Mouse (Mus musculus) liver, embryonic 15.5 days (tissue): ENCODE measurements around the gene Itprip. TPM values are rescaled to one million over a fixed set of nuclear protein-coding genes. Genes with fewer than 3 reads are reported as not detected.

ENCODE experiments used
- ATAC-seq: fragments of 200-750 bp; cut with Nextera tagmentation; 2 replicates; pipeline ENCODE4 v1.8.0; 2017; ENCODE audit warnings: moderate number of reproducible peaks, mild to moderate bottlenecking, moderate library complexity; ENCODE audit not compliant: insufficient read depth
- H3K27ac ChIP-seq: fragments of 300-500 bp; sonication (generic); replicated peaks from 2 replicates; pipeline ENCODE4 v1.5.1; 2015; ENCODE audit warnings: mild to moderate bottlenecking, inconsistent platforms
- H3K27me3 ChIP-seq: fragments of 300-500 bp; sonication (generic); 2 replicates; pipeline ENCODE4 v1.6.1; 2015; ENCODE audit warnings: mild to moderate bottlenecking, inconsistent platforms
- H3K36me3 ChIP-seq: fragments of 300-500 bp; sonication (generic); replicated peaks from 2 replicates; pipeline ENCODE4 v1.6.1; 2015; ENCODE audit warnings: moderate library complexity, mild to moderate bottlenecking, inconsistent platforms
- H3K4me1 ChIP-seq: fragments of 300-500 bp; sonication (generic); replicated peaks from 2 replicates; pipeline ENCODE4 v1.6.1; 2015; ENCODE audit warnings: inconsistent platforms
- H3K4me2 ChIP-seq: fragments of 300-500 bp; sonication (generic); 2 replicates; pipeline ENCODE4 v1.6.1; 2015; ENCODE audit warnings: moderate library complexity, mild to moderate bottlenecking, inconsistent platforms
- H3K4me3 ChIP-seq: fragments of 300-500 bp; sonication (generic); replicated peaks from 2 replicates; pipeline ENCODE4 v1.5.1; 2015; ENCODE audit warnings: mild to moderate bottlenecking, inconsistent platforms
- H3K9ac ChIP-seq: fragments of 300-500 bp; sonication (generic); 2 replicates; pipeline ENCODE4 v1.6.1; 2015; ENCODE audit warnings: moderate library complexity, mild to moderate bottlenecking, inconsistent platforms
- H3K9me3 ChIP-seq: fragments of 300-500 bp; sonication (generic); replicated peaks from 2 replicates; pipeline ENCODE4 v1.6.1; 2016; ENCODE audit warnings: inconsistent platforms
- WGBS: fragments of 180-500 bp; shearing (Covaris S2); methylation state at CpG from one replicate; pipeline ENCODE4 v1.1.7; 2015; ENCODE audit warnings: mixed read lengths; ENCODE audit not compliant: insufficient replicate concordance; 5-methylcytosine and 5-hydroxymethylcytosine counted together
- polyA plus RNA-seq: library from polyadenylated mRNA; unstranded; fragments of >200 nt; fragmentation: Nextera tagmentation; extraction: Ambion mirVana; gene quantifications from 2 replicates; pipeline ENCODE4 v1.2.1, GENCODE M21; 2015

The Itprip gene
- 4.1 and 4.8 TPM in 2 replicates for polyA plus RNA-seq

GRCm38 (mm10) chr19:47919126-47919965 is at the start of gene Itprip, which contains the start of gene Cfap43:
TSS of gene Itprip (minus strand) at chr19:47919299.
TSS of gene Cfap43 (minus strand) at chr19:47919287.
- H3K36me3 ChIP-seq: no peaks in the 10 kb centered on the region
- H3K9me3 ChIP-seq: no peaks in the 10 kb centered on the region
- peaks cover 36% of the 10 kb centered on the region for H3K4me1 ChIP-seq
- H3K27ac ChIP-seq: peak within 1 kb of the TSS; percentile 64
- peak within 1 kb of the TSS; percentile 74 for H3K4me3 ChIP-seq
- WGBS: under 1% methylated on average over 48 of the region's 48 CpGs
- ATAC-seq: peak; percentile 76
- peak within 1 kb of the TSS; percentile 73 for H3K9ac ChIP-seq
- no peaks in the 10 kb centered on the region for H3K27me3 ChIP-seq
- H3K4me2 ChIP-seq: peak within 1 kb of the TSS; percentile 91

- H3K36me3 ChIP-seq: no peaks in the 10 kb centered on the region
- no peaks in the 10 kb centered on the region for H3K9me3 ChIP-seq
- no peak overlapping the region for H3K4me3 ChIP-seq
- WGBS: 66% methylated on average over 13 of the region's 13 CpGs
- no peaks in the 10 kb centered on the region for H3K4me1 ChIP-seq
- no peak overlapping the region for H3K27ac ChIP-seq
- no peak overlapping the region for H3K9ac ChIP-seq
- no peak for ATAC-seq
- no peak overlapping the region for H3K4me2 ChIP-seq
- H3K27me3 ChIP-seq: no peaks in the 10 kb centered on the region
Measured at GRCm38 (mm10) chr19:47958181-47958580, 39.1 kb upstream of the Itprip start.

GRCm38 (mm10) chr19:47953169-47953568 is 34.1 kb upstream of the Itprip start:
- no peaks in the 10 kb centered on the region for H3K9me3 ChIP-seq
- ATAC-seq: no peak
- WGBS: 65% methylated on average over 9 of the region's 9 CpGs
- H3K27me3 ChIP-seq: no peaks in the 10 kb centered on the region
- H3K27ac ChIP-seq: no peak overlapping the region
- H3K36me3 ChIP-seq: no peaks in the 10 kb centered on the region
- no peak overlapping the region for H3K9ac ChIP-seq
- H3K4me1 ChIP-seq: no peaks in the 10 kb centered on the region
- H3K4me2 ChIP-seq: no peak overlapping the region
- H3K4me3 ChIP-seq: no peak overlapping the region

GRCm38 (mm10) chr19:47950946-47951345 is 31.8 kb upstream of the Itprip start:
- H3K4me1 ChIP-seq: no peaks in the 10 kb centered on the region
- ATAC-seq: no peak

GRCm38 (mm10) chr19:47946821-47947465 is 27.8 kb upstream of the Itprip start:
- H3K4me2 ChIP-seq: no peak overlapping the region
- H3K36me3 ChIP-seq: no peaks in the 10 kb centered on the region
- no peaks in the 10 kb centered on the region for H3K4me1 ChIP-seq

More at GRCm38 (mm10) chr19:47950946-47951345, 31.8 kb upstream of the Itprip start:
- no peaks in the 10 kb centered on the region for H3K9me3 ChIP-seq
- no peak overlapping the region for H3K4me3 ChIP-seq
- 53% methylated on average over 7 of the region's 7 CpGs for WGBS
- no peak overlapping the region for H3K27ac ChIP-seq
- H3K27me3 ChIP-seq: no peaks in the 10 kb centered on the region
- no peak overlapping the region for H3K4me2 ChIP-seq
- H3K36me3 ChIP-seq: no peaks in the 10 kb centered on the region
- no peak overlapping the region for H3K9ac ChIP-seq

GRCm38 (mm10) chr19:47939361-47939760 is 20.3 kb upstream of the Itprip start:
- whole genome bisulfite sequencing: 66% methylated on average over 6 of the region's 6 CpGs
- no peak overlapping the region for H3K4me2 ChIP-seq
- H3K36me3 ChIP-seq: no peaks in the 10 kb centered on the region
- peaks cover 46% of the 10 kb centered on the region for H3K27me3 ChIP-seq
- no peak overlapping the region for H3K4me3 ChIP-seq
- no peak for ATAC-seq
- no peak overlapping the region for H3K27ac ChIP-seq
- H3K4me1 ChIP-seq: peaks cover 5% of the 10 kb centered on the region
- no peaks in the 10 kb centered on the region for H3K9me3 ChIP-seq
- H3K9ac ChIP-seq: no peak overlapping the region

More at GRCm38 (mm10) chr19:47946821-47947465, 27.8 kb upstream of the Itprip start:
- no peak overlapping the region for H3K4me3 ChIP-seq
- ATAC-seq: no peak
- no peak overlapping the region for H3K9ac ChIP-seq
- WGBS: 45% methylated on average over 23 of the region's 23 CpGs
- H3K9me3 ChIP-seq: no peaks in the 10 kb centered on the region
- no peak overlapping the region for H3K27ac ChIP-seq
- no peaks in the 10 kb centered on the region for H3K27me3 ChIP-seq

- Histone ChIP-seq H3K9ac (no peak within 1 kb of the TSS), H3K27ac (no peak within 1 kb of the TSS), H3K4me3 (peak within 1 kb of the TSS; percentile 41), H3K36me3 (no peaks in the 10 kb centered on the region), H3K4me2 (peak within 1 kb of the TSS; percentile 65), H3K9me3 (no peaks in the 10 kb centered on the region), H3K27me3 (peaks cover 46% of the 10 kb centered on the region), H3K4me1 (peaks cover 5% of the 10 kb centered on the region)
- WGBS: 9% methylated on average over 41 of the region's 41 CpGs
- no peak; the same call in 1 of the 2 replicates for ATAC-seq
Measured at GRCm38 (mm10) chr19:47937443-47938406, 18.6 kb upstream of the Itprip start, which contains the start of gene Cfap58. TSS of gene Cfap58 (plus strand) at chr19:47937675.

- peaks cover 46% of the 10 kb centered on the region for H3K27me3 ChIP-seq
Measured at GRCm38 (mm10) chr19:47936938-47937337, 17.8 kb upstream of the Itprip start.

GRCm38 (mm10) chr19:47936490-47936889 is 17.4 kb upstream of the Itprip start:
- Histone ChIP-seq H3K36me3 (no peaks in the 10 kb centered on the region), H3K4me2 (no peak overlapping the region), H3K4me1 (peaks cover 5% of the 10 kb centered on the region), H3K9me3 (no peaks in the 10 kb centered on the region), H3K4me3 (no peak overlapping the region; the same call in 1 of the 2 replicates), H3K27me3 (peaks cover 42% of the 10 kb centered on the region), H3K27ac (no peak overlapping the region), H3K9ac (no peak overlapping the region)
- no peak for ATAC-seq
- WGBS: 63% methylated on average over 11 of the region's 11 CpGs

More at GRCm38 (mm10) chr19:47936938-47937337, 17.8 kb upstream of the Itprip start:
- 34% methylated on average over 9 of the region's 9 CpGs for WGBS
- peak overlapping the region; percentile 41; the same call in 1 of the 2 replicates for H3K4me3 ChIP-seq
- ATAC-seq: no peak
- H3K9me3 ChIP-seq: no peaks in the 10 kb centered on the region
- peak overlapping the region; percentile 65 for H3K4me2 ChIP-seq
- no peaks in the 10 kb centered on the region for H3K36me3 ChIP-seq
- no peak overlapping the region for H3K9ac ChIP-seq
- H3K27ac ChIP-seq: no peak overlapping the region
- peaks cover 5% of the 10 kb centered on the region for H3K4me1 ChIP-seq

GRCm38 (mm10) chr19:47935530-47935929 is 16.4 kb upstream of the Itprip start:
- no peak overlapping the region for H3K27ac ChIP-seq
- H3K4me3 ChIP-seq: no peak overlapping the region
- H3K9me3 ChIP-seq: no peaks in the 10 kb centered on the region
- H3K4me2 ChIP-seq: no peak overlapping the region
- no peak for ATAC-seq
- H3K27me3 ChIP-seq: peaks cover 39% of the 10 kb centered on the region
- no peak overlapping the region for H3K9ac ChIP-seq
- peaks cover 5% of the 10 kb centered on the region for H3K4me1 ChIP-seq
- H3K36me3 ChIP-seq: no peaks in the 10 kb centered on the region
- WGBS: 64% methylated on average over 6 of the region's 6 CpGs
